Mouse (Mus musculus) spleen, postnatal 36 days (tissue): ENCODE results near the gene Tars2.
"Not testable (repeated sequence)": the region's sequence is repeated elsewhere in the genome, so short reads cannot be mapped to it uniquely, and the experiment has no call there.

Source experiments
- DNase-seq, 2 experiments: peaks; one replicate each; pipeline ENCODE4 v3.0.0; 2022; ENCODE audit warnings: low spot score in 2 of 2, mixed read lengths in 1 of 2

The Tars2 gene

DNA sequence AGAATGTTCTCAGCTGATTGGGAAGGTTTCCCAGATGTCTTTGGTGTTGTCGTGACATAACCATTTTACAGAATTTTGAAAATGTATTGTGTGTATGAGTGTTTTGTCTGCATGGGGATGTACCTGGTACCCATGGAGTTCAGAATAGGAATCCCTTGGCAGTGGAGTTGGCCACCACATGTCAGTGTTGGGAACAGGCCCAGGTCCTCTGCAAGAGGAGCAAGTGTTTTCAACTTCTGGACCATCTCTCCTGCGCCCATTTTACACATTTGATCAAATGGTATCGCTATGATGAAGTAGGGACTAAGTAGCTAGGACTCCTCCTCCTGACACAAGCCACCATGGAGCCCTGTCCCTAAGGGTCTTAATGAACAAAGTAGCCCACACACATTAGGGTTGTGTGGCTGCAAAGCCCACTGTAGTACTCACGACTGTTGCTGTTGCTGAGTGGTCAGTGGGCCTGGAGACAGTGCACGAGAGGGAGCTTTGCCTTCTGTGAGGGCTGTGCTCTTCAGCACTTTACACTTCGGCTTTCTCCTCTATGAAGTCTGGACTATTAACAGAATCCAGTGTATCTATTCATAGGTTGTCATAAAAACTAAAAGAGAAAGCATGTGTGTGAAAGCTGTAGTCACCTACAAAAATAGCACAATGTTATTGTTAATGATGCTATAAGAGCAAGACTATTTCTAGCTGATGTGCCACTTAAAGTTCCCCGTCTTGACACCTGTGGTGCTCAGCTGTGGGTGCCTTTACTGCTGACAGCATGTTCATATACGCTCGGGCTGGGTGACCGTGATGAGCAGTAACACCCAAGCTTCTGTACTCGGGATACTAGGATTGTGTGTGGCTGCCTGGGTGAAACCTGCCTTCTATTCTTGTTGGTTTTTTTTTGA, 65.0 kb downstream of the Tars2 start:
- no peak for DNase-seq

DNA sequence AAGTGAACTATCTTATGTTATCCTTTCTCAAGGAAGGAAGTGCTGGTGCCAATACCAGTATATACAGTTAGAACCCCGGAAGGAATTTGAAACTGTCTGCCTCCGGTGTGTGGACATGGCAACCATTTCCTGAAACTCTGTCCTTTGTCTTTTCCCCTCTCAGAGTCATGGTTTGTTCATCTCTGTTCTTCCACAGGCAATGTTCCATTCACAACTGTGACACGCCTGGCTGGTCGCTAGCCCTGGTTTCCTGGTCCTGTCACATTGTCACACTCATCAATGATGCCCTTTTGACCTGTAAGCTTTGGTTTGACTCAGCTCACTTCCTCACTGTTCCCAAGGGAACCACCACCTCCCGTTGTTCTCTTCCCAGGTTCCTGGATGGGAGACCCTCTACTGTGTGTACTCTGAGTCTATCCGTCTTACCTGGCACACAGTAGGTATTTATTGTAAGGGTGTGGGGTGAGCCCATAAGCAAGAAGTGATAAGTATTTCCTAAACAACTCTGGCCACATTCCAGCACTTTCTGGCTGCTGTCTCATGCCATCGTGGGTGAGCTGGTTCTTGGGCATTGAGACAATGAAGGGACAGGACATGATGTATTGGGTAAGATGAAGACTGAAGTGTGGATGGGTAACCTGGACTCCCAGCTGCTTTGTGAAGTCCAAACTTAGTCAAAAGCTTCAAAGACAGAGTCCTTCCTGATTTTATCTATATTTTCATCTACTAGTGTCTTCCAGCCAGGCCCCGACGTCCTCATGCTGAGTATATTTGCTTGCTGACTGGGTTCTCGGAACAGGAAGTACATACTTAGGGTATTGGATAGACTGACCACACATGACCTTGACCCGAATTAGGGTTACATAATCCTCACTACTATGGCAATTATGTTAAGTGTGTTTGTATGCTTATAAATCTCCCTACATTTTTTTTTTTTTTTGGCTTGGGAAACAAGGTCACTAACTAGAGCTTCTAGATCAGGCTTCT, 65.9 kb downstream of the Tars2 start:
- DNase-seq = no peak

DNA sequence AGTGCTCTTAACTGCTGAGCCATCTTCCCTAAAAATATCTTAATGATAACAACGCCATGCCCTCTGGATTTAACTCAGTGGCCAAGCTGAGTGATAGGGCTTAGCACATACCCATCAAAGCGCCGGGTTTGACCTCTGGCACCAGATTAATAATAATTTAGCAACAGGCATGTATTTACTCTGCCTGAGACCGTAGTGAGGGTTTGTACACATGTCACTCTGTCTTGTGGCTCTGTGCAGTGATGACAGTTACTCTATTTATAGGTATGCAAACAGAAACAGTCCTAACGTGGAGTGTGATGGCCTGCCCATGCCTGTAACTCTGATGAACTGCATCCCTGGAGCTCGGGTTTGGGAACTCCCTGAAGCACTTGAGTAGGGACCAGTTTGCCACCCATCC, 67.3 kb downstream of the Tars2 start:
- no peak for DNase-seq

DNA sequence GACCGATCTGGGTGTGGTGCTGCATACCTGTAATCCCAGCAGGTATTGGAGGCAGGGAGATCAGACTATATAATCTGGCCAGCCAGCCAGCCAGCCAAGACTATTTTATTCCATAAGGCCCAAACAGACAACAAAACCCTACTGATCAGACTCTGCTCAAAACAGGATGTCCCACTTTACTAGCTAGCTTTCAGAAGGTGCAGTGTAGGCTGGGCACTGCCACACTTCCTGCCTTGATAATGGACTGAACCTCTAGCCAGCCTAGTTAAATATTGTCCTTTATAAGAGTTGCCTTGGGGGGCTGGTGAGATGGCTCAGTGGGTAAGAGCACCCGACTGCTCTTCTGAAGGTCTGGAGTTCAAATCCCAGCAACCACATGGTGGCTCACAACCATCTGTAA, 69.5 kb downstream of the Tars2 start:
- DNase-seq = not testable (repeated sequence)
